Mouse (Mus musculus): ENCODE results near the gene Ugt1a5.
"Not testable (repeated sequence)": the region's sequence is repeated elsewhere in the genome, so short reads cannot be mapped to it uniquely, and the experiment has no call there.

Ugt1a5 gene

DNA sequence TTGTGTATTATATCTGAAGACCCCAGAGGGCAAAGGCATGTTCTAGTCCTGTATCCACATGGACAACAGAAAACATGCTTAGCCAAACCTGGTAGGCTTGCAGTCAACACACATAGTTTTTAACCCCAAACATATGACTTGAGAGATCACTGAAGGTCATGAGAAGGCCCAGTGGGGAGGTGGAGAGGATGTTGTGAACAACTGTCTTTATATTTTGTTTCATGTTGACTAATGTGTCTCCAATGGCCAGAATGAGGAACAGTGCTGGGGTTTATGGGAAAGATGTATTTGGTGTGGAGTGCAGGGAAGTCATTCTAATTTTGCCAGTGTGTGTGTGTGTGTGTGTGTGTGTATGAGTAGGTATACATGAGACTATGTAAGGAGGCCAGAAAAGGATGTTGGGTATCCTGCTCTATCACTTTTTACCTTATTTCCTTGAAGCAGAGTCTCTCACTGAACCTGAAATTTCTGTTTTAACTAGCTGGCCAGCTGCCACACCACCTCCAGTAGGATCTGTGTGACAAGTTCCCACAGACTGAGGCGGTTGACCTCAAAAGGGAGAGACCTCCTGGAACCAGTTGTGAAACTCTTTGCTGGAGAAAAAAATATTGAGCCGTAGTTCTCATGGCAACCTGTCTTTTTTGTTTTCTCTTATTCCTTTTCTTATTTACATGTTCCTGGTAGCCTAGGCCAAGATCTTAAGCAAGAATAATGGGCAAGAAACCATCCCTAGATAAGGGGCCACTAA, 58.4 kb downstream of the Ugt1a5 start:
- DNase-seq (ENCODE audit: low spot score), result no peak

DNA sequence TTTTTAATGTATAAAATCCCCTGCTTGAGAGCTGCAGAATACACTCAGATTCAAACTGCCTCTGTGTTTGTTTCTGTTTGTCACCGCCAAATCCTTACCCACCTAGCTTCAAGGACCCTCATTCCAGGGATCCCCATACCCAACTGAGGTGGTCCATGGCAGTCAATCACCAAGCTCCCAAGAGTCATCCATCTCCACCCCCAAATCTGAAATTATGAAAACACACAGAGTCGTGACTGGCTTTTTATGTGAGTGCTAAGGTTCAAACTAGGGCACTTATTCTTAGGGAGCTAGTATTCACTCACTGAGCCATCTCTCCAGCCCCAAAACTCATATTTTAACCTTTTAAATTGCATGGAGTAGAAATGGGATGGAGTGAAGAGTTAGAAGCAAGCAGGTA, 59.5 kb downstream of the Ugt1a5 start:
- not testable (repeated sequence) for DNase-seq (ENCODE audit: low spot score)

DNA sequence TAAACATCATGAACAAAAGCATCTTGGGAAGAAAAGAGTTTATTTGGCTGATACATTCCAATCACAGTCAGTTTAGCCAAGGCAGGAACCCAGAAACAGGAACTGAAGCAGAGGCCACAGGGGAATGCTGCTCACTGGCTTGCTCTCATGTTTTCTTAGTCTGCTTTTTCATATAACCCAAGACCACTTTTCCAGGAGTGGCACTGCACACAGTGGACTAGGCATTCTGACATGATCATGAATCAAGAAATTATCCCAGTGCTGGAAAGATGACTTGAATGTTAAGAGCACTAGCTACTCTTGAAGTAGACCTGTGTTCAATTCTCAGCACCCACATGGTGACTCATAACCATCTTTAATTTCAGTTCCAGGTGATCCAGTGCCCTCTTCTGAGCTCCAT, 59.9 kb downstream of the Ugt1a5 start:
- DNase-seq (ENCODE audit: low spot score), result no peak

DNA sequence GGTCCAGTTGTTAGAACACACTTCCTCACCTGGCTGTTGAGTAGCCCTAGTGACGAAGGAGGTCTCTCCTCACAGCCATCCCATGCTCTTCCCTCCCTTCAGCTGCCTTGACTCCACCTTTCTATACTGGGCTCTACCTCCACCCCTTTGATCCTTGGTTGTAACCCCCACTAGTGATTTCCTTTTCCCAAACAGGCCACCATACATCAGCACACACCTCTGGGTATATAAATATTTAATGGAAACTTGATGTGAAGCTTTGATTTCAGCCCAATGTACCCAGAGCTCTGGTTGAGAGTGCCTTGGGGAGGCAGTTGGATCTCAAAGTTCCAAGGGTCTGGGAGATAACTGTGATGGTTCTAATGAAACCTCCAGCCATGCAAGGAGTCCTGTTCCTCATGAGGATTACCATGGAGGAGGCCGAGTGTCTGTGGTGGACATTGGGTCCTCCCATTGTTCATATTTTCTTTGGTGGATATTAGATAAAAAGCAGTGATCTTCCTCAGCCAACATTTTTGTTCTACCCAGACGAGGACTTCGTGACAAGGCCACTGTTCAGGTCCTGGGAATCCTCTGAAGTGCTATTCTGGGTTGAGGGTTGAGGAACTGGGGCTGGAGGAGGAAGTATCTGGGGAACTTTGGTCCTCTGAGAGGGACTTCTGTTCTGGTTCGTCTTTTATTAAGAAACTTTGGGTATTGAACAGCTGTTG, 61.0 kb downstream of the Ugt1a5 start, which contains the start of gene Mroh2a:
Gene Mroh2a, plus strand, starts transcription at position 317 of the 710 bp plus-strand sequence.
- no peak for DNase-seq (ENCODE audit: low spot score)

DNA sequence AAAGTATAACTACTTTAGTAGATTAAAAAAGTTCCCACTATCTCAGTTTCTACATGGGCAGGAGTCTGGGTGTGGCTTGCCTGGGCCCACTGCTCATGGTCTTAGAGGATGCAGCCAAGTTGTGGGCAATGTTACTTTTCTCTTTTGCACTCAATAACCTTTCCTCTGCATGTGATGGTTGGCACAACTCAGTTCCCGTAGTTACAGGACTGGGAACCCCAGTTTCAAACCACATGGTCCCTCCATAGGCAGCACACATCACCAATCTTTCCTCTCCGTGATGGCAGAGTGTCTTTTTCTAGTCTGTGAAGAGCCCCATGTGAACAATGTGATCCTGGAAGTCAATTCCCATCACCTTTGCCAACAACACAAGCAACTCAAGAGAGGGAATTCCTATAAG, 61.7 kb downstream of the Ugt1a5 start:
- no peak for DNase-seq (ENCODE audit: low spot score)

DNA sequence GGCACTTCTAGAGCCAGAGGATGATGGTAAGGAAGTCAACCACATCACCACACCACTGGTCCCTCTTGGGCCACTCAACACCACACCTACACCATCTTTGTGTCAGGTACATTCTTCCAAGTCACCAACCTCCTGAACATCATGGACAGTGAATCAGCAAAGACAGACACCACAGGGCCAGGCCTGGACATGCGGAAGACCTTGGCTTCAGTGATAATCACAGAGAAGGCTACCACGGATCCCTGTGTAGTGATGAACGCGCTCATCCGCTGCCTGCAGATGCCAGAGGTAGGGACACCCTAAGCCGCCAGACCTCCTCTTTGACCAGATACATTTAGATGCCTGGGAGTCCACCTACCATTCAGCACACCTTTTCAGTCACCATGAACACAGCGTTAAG, 62.3 kb downstream of the Ugt1a5 start:
- no peak for DNase-seq (ENCODE audit: low spot score)

DNA sequence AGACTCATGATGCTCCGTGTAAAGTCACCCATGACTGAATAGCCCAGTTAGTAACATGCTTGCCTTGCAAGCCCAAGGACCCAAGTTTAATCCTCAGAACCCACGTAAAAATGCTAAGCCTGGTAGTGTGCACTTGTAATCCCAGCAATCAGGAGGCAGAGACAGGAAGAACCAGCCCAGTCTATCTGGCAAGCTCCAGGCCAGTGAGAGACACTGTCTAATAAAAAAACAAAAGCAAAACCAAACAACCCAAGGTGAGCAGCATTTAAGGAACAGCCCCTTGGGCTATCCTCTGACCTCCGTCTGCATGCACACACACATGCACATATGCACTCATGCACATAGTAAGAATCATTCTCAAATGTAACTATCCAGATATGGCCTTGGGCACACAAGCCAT, 63.8 kb downstream of the Ugt1a5 start:
- no peak for DNase-seq (ENCODE audit: low spot score)

DNA sequence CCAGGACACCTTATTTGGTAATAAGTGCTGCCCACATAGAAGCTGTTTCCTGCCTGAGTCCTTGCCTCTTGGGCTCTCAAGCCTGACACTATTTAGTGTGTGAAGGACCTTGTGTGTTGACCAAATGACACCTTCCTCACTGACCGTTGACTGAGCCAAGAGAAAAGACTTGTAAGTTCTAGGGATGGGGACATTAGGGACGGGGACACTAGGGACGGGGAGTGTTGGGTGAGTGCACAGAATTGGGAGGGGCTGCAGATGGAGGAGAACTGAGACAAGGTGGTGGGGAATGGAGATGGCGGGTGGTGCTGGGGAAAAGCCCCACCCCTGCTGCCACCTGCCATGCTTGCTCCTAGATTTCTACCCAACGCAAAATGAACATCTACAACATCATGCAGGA, 64.2 kb downstream of the Ugt1a5 start:
- no peak for DNase-seq (ENCODE audit: low spot score)

DNA sequence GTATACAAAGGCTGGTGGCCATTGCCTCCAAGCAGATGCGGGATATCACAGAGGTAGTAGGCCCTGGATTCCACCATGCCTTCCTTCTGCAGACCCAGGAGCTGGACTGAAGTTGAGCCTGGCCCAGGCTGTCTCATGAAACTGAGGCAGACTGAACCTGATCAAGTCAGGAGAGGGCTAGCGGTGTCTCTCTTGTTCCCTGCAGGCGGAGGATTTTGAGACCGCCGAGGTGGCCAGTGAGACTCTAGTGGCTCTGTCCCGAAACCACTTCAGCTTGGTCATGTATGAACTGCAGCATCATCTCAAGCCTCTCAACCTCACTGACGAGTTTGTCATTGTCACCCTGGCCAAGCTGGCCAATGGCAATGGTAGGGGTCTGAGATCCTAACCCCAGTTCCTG, 64.6 kb downstream of the Ugt1a5 start:
- DNase-seq (ENCODE audit: low spot score), result no peak

DNA sequence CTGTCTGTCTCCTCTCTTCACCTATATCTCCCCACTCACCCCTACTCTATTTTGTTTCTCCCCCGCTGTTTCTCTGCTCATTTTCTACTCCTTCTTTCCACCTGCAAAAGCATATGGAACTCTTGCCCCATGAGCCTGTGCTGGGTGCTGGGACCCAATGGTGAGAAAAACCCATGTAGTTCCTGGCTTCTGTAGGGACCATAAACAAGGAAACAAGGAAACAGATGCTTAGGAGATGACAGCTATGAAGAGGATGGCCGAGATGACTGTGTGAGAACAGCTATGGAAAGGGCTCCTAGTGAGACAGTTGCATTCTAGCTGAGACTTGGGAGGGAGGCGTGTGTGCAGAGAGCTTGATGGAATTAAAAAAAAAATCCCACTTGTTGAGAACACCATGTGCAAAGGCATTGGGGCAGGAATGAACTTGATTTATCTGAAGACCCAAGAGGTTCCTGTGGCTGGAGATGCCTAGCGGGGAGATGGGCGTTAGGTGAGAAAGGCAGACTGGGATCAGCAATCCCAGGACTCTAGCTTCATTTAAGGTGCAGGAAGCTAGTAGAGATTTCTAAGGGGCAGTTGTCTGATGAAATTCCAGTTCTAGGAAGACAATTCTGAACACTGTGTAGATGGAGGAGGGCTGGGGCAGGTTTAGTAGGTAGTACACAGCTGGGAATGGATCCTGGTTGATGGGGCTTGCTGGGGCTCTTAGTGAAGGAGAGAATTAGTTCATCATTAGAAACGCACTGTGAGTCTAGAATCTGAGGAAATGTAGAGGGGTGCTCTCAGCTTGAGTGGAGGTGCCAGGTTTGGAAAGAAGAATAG, 65.4 kb downstream of the Ugt1a5 start:
- DNase-seq (ENCODE audit: low spot score), result no peak

DNA sequence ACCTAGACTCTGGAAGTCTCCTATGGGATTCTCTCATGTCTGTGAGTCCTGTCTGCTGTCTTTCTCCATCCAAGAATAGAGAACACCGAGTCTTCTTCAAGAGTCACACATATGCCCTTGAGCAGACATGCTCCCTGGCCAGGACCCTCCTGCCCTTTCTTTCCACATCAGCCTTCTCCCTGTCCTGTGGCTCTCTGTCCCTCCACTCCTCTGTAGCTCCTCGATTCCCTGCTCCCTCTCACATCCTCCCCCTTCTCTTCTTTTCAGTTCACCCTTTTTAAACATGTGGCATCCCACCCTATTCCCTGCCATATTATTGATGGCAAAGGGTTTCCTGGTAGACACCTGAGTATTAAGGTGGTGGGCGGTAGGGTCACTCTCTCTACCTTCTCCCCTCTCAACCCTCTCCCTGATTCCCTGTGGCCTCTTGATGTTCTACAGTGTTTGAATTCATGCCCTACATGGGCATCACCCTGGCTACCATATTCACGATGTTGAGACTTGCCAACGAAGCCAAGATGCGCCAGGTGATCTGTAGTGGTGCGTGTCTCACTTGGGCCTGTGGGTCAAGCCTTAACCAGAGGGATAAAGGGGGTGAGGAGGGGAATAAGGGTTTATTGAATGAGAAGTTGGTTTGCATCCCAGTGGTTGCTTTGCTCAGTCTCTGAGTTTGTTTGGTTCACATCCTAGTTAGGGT, 66.1 kb downstream of the Ugt1a5 start:
- DNase-seq (ENCODE audit: low spot score), result no peak

DNA sequence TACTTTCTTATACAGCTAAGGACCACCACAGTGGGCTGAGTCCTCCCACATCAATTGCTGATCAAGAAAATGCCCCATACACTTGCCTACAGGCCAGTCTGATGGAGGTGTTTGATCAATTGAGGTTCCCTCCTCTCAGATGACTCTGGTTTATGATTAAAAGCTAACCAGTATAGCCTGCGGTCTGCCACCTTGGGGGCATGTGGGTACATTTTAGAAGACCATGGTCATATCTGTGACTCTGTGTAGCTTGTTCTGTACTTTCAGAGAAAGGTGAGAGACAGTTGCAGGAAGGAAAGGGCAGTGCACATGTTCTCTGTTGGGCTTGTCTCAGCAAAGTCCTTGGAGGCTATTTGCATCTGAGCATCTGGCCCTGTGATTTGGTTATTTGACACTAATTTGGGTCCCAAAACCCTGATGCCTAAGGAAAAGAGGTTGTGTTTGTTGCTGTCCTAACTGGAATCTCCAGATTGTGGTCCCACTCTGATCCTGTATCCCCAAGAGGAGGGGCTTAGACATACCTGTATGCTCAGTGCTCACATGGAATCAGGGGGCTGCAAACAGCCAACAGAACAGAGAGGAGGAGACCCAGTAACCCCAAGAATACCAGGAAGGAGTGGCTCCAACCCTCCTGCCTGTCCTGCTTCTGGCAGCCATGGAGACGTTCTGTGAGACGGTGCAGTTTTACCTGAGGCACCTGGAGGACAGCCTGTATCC, 67.0 kb downstream of the Ugt1a5 start:
- DNase-seq (ENCODE audit: low spot score), result no peak

DNA sequence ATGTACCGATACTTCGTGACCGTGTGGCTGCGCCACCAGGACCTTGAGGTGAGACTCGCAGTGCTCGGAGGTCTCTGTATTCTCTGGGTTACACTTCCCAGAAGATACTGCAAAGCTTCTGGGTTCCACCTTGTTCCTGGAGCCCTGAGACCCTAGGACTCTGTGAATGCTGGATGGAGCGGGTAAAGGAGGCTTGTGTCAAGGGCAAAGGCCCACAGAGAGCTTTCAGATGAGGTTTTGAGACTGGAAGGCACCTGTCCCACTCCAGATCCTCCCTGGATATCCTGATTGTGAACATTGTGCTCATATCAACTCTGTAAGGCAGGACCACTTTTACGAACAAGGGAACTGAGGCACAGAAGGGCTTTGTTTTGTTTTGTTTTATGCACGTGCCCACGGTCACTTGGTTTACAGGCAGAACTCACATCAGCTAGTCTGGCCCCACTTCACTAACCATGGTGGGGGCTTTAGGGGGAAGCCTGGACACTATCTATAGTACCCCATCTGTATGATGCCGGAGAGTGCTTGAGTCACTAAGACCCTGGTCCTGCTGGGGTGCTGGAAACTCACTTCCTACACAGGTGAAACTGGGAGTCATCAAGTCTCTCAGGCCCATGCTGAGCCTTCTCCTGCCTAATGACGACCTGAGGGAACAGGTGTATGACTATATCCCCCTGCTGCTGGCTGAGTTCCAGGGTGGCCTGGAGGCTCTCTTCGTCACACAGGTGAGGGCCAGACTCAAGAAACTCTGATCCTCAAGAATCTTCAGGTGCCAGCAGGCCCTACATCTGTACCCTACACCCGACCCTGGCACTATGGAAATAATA, 67.8 kb downstream of the Ugt1a5 start:
- DNase-seq (ENCODE audit: low spot score), result no peak

DNA sequence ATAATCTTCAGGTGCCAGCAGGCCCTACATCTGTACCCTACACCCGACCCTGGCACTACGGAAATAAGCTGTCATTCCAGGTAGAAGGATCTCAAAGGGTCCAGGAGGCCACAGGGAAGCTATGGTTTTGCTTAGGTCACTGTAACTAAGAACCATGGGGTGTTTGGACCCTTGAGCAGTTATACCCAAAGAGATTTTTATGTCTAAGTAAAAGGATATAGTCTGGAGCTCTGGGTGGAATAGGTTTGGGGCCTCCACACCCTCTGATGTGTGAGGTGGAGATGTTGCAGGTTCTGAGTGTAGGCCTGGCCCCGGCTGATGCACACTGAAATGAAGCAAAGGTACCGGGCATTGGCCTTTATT, 68.4 kb downstream of the Ugt1a5 start:
- no peak for DNase-seq (ENCODE audit: low spot score)

DNA sequence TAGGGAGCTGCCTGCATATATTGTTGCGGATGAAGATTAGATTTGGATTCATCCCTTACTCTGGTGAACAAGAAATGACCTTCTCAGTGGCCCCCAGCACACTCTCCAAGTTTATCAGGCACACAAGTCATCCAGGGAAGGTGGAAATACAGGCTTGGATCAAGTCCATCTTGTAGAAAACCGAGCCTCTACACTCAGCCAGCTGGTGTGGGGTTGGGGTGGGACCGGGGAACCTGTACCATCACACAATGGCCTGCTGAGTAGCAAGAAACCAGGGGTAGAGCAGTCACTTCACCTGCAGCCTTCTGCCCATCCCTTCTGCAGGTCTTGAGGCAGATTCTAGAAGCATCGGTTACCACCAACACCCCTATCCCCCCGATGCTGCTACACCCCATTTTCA, 68.8 kb downstream of the Ugt1a5 start:
- no peak for DNase-seq (ENCODE audit: low spot score)

DNA sequence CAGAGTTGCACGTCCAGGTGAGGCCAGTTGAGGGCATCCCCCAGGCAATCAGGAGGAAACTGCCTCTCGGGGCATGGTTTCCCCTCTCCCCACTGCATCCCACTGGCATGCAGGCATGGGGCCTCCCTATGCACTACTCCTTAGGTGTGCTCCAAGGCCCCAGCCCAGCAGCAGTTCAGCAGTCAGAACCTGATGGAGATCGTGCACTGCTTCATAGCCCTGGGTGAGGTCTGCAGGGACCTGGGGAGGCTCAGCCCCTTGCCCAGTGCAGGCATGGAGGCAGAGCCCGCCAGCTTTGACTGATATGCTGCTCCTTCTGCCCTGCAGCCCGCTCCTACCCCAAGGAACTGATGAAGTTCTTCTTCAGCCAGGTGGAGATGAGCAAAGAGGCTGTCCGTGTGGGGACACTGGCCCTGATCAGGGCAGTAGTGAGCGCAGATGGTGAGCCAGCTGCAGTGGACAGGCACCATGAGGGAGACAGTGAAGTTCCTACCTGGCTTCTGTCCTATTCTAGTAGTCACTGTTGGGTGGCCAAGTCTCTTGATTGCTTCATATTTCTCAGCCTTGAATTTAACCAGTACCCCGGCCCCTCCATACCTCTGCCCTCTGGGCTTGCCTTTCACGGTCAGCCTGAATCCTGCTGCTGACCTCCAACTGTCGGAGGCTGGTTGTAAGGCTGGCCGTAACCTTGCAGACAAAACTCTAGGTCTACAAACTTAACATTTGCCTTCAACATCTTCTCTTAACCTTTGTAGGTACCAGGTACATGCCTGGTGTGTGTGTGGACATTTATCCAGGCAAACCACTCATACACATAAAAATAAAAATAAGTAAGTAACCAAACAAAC, 69.5 kb downstream of the Ugt1a5 start:
- no peak for DNase-seq (ENCODE audit: low spot score)

DNA sequence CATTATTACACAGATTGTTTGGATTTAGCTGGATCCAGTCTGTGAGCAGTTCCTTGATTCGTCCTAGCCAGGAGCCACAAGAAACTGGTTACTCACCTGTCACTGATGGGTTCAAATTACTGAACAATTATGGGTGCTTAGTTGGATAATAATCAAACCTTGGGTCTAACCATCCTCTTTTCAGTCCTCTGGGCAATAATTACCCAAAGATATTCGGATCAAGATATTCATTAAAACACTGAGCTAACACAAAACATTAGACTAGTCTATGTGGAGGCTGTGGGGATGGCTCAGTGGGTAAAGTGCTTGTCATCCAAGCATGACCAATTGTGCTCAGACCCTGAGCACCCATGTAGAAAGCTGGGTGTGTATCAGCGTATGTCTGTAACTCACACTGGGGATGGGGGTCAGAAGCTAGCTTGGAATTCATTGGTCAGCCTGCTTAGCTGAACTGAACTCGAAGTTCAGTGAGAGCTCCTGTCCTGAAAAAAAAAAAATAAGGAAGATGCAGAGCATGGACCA, 70.1 kb downstream of the Ugt1a5 start:
- DNase-seq (ENCODE audit: low spot score), result no peak

DNA sequence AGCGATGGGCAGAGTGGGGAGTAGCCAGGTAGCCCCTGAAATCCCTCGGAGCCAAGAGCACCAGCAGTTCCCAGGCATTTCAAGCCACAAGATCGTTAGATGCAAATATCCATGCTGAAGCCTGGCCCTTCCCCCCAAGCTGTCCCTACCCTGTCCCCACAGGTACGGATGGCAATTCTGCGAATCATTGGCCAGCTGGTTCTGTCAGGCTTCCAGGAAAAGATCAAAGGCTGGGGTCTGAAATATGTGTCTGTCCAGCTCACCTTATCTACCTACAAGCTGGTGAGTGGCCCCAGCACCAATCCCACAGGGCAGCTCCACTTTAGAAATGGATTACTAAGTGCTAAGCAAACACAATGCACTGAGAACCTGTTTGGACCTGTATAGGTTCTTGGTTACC, 71.5 kb downstream of the Ugt1a5 start:
- DNase-seq (ENCODE audit: low spot score), result no peak

DNA sequence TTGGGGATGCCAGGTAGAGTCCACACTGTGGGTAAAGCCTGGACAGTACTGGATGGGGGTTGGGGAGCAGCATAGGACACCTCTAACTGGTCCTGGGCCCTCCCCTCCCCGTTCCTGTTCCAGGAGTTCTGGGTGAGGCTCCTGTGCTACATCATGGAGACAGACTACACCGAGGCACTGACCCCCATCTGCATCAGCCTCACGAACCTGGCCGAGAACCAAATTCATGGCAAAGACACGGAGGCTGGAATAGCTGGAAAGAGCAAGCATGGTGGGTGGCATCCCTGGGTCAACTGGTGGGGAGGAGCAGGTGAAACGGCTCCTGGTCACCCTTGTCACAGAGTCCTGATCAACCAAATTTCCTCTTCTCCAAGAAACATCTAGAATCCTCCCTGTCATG, 73.0 kb downstream of the Ugt1a5 start:
- no peak for DNase-seq (ENCODE audit: low spot score)

DNA sequence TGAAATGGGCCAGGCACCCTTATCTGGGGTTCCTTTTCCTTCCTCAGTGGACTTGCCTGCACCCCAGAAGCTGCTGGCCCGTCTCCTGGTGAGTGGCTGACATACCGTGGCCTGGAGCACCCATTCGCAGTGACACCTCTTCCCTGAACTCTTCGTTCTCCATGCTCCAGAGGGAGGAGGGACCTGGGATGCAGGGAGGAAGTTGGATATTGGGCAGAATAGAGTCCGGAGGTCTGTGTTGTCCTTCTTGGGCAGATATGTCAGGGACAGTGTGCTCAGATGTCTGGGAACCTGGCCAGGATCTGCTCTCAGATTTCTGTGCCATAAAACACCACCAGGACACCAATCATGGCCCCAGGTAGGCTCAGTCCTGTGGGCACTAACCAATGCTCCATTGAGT, 74.3 kb downstream of the Ugt1a5 start:
- no peak for DNase-seq (ENCODE audit: low spot score)
